In the genomic region with DNA sequence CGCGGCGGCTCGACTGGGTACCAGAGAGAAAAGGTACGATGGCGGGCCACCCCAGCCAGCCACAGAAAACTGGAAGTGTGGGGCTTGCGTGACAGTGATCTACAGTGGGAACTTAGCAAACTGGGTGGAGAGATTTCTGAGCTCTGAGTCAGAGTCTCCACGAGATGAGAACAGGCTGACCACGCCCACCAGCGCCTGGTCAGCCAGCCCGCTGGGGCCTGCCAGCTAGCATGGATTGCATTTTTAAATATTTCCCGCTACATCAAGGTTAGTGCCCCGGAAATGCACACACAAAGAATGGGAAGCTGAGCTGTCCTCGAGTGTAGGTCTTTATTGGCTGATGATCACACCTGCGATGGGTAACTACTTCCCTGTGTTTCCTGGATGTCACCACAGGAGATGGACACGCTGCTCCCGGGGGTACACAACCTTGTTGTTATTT, we compare ENCODE assay signal across 8 mouse cellular contexts. TPM values are rescaled to one million over a fixed set of nuclear protein-coding genes. Genes with fewer than 3 reads are reported as not detected.
DNase-seq lines count a peak whose midpoint lies in the region; ATAC-seq and TF ChIP-seq lines count a peak whose summit lies in the region.

No protein-coding gene starts in this region.

- no peak overlapping the region for H3K27ac ChIP-seq in forebrain, embryonic 11.5 days (ENCODE audit: low read depth, low read length)

- 23% methylated on average over 17 of the region's 17 CpGs for WGBS in forebrain, embryonic 11.5 days
- WGBS in large intestine, adult 2 months, result 11% methylated on average over 17 of the region's 17 CpGs

- peak; percentile 81 for DNase-seq in adrenal gland, adult 8-10 months
- DNase-seq in forebrain, embryonic 11.5 days (ENCODE audit: low spot score), result peak; percentile 69
- peak; percentile 65 for DNase-seq in heart, postnatal 25 days (ENCODE audit: low spot score)
- peak; percentile 58 for DNase-seq in large intestine, adult 2 months (ENCODE audit: low read depth, low spot score)
- peak; percentile 48 for DNase-seq in mesoderm, embryonic 11.5 days (ENCODE audit: low read depth, low spot score)
- DNase-seq in urinary bladder, postnatal 25 days (ENCODE audit: low spot score), result peak; percentile 77
- no peak for DNase-seq in left cerebral cortex, adult 18-20 months (ENCODE audit: low spot score in 2 of 2)

- peaks cover 44% of the 10 kb centered on the region for H3K4me1 ChIP-seq in E14TG2a.4 (replicated peaks; ENCODE audit: low read depth, low read length)
- H3K4me1 ChIP-seq in forebrain, embryonic 11.5 days (replicated peaks; ENCODE audit: control insufficient read depth, insufficient read depth, low read length), result no peaks in the 10 kb centered on the region

- intact Hi-C loops in heart, postnatal 25 days (cut with DNase I), result no loop called here

- peak; percentile 53; the same call in 1 of the 2 replicates for ATAC-seq in forebrain, embryonic 11.5 days (replicated peaks; ENCODE audit: low FRiP score)

- no peaks in the 10 kb centered on the region for H3K27me3 ChIP-seq in E14TG2a.4 (ENCODE audit: insufficient read depth, low read length)
- no peaks in the 10 kb centered on the region for H3K27me3 ChIP-seq in forebrain, embryonic 11.5 days (ENCODE audit: control insufficient read depth, insufficient read depth, low read length)

- no peak for TF ChIP-seq CTCF in E14TG2a.4 (conservative IDR thresholded peaks at IDR 0.05; ENCODE audit: low read length)

- peak overlapping the region; percentile 57 for H3K9ac ChIP-seq in forebrain, embryonic 11.5 days (ENCODE audit: low read length)

- H3K4me2 ChIP-seq in forebrain, embryonic 11.5 days (ENCODE audit: low read depth, low read length, severe bottlenecking), result peak overlapping the region; percentile 66

- no peaks in the 10 kb centered on the region for H3K36me3 ChIP-seq in E14TG2a.4 (ENCODE audit: insufficient read depth, low read length)
- H3K36me3 ChIP-seq in forebrain, embryonic 11.5 days (ENCODE audit: control insufficient read depth, insufficient read depth, low read length), result no peaks in the 10 kb centered on the region

- H3K4me3 ChIP-seq in E14TG2a.4 (replicated peaks; ENCODE audit: low read length), result peak overlapping the region; percentile 73
- peak overlapping the region; percentile 48 for H3K4me3 ChIP-seq in forebrain, embryonic 11.5 days (ENCODE audit: low read depth, low read length)

- H3K9me3 ChIP-seq in E14TG2a.4 (ENCODE audit: low read length), result peaks cover 29% of the 10 kb centered on the region
- H3K9me3 ChIP-seq in forebrain, embryonic 11.5 days (ENCODE audit: control insufficient read depth, low read length), result no peaks in the 10 kb centered on the region

RNA-seq across cellular contexts. Expression of a gene that starts 7.6 kb away (rescaled TPM):
- 10 to 100 TPM; 23.3 to 45.1 (median 31.1) TPM for total RNA-seq in adrenal gland, adult 8-10 months (2022)
- polyA plus RNA-seq in forebrain, embryonic 11.5 days (2014; fragmentation: Nextera tagmentation; extraction: Ambion mirVana), result 30.8 and 32.7 TPM in 2 replicates
- total RNA-seq in heart, postnatal 25 days (2021), result 1 to 10 TPM; 3.9 to 5.5 TPM
- polyA plus RNA-seq in large intestine, adult 2 months (2012; rRNA removed), result 5.7 and 7.3 TPM in 2 replicates
- 1 to 10 TPM; 3.0 to 3.3 TPM for total RNA-seq in left cerebral cortex, adult 18-20 months (2021)

RNA-seq across cellular contexts. Expression of a gene that starts 26.7 kb away (rescaled TPM):
- total RNA-seq in adrenal gland, adult 8-10 months (2022), result 1 to 10 TPM; 3.0 to 6.2 (median 5.8) TPM
- 6.6 and 9.7 TPM in 2 replicates for polyA plus RNA-seq in forebrain, embryonic 11.5 days (2014; fragmentation: Nextera tagmentation; extraction: Ambion mirVana)
- 1 to 10 TPM; 2.3 to 3.4 TPM for total RNA-seq in heart, postnatal 25 days (2021)
- polyA plus RNA-seq in large intestine, adult 2 months (2012; rRNA removed), result 86.5 and 89.2 TPM in 2 replicates
- total RNA-seq in left cerebral cortex, adult 18-20 months (2021), result 1 to 10 TPM in 1 of 2 experiments, under 1 TPM in 1; 0.44 to 1.7 TPM

RNA-seq across cellular contexts. Expression of a gene that starts 31.4 kb away (rescaled TPM):
- 1 to 10 TPM; 5.2 to 9.1 (median 7.8) TPM for total RNA-seq in adrenal gland, adult 8-10 months (2022)
- 6.1 and 7.2 TPM in 2 replicates for polyA plus RNA-seq in forebrain, embryonic 11.5 days (2014; fragmentation: Nextera tagmentation; extraction: Ambion mirVana)
- 10 to 100 TPM; 18.2 to 23.8 TPM for total RNA-seq in heart, postnatal 25 days (2021)
- 3.7 and 5.8 TPM in 2 replicates for polyA plus RNA-seq in large intestine, adult 2 months (2012; rRNA removed)
- 1 to 10 TPM; 4.9 to 8.6 TPM for total RNA-seq in left cerebral cortex, adult 18-20 months (2021)

RNA-seq across cellular contexts. Expression of a gene that starts 38.5 kb away (rescaled TPM):
- total RNA-seq in adrenal gland, adult 8-10 months (2022), result 10 to 100 TPM; 14.3 to 23.2 (median 17.2) TPM
- polyA plus RNA-seq in forebrain, embryonic 11.5 days (2014; fragmentation: Nextera tagmentation; extraction: Ambion mirVana), result 20.2 and 20.3 TPM in 2 replicates
- 1 to 10 TPM; 8.2 to 9.7 TPM for total RNA-seq in heart, postnatal 25 days (2021)
- 1.7 and 2.1 TPM in 2 replicates for polyA plus RNA-seq in large intestine, adult 2 months (2012; rRNA removed)
- total RNA-seq in left cerebral cortex, adult 18-20 months (2021), result 1 to 10 TPM; 6.2 to 9.0 TPM

RNA-seq across cellular contexts. Expression of a gene that starts 49.6 kb away (rescaled TPM):
- under 1 TPM; 0.31 to 0.75 (median 0.43) TPM for total RNA-seq in adrenal gland, adult 8-10 months (2022)
- 0.45 TPM in 1 of 2 replicates, not detected in the other for polyA plus RNA-seq in forebrain, embryonic 11.5 days (2014; fragmentation: Nextera tagmentation; extraction: Ambion mirVana)
- under 1 TPM in 1 of 2 experiments, not detected in 1; 0.18 TPM for total RNA-seq in heart, postnatal 25 days (2021)
- 4.9 and 8.2 TPM in 2 replicates for polyA plus RNA-seq in large intestine, adult 2 months (2012; rRNA removed)
- total RNA-seq in left cerebral cortex, adult 18-20 months (2021), result under 1 TPM in 1 of 2 experiments, not detected in 1; 0.33 TPM

Comparison
In these comparisons a context has a peak if more than half of its experiments do, and no peak if none do; other contexts are left out.
1. DNase-seq: peak in adrenal gland, adult 8-10 months (single experiment), forebrain, embryonic 11.5 days (single experiment), heart, postnatal 25 days (single experiment), large intestine, adult 2 months (single experiment), mesoderm, embryonic 11.5 days (single experiment) and urinary bladder, postnatal 25 days (single experiment); none in left cerebral cortex, adult 18-20 months (0 of 2).